Mouse (Mus musculus): ENCODE measurements around the gene Lrfn3. TPM values are rescaled to one million over a fixed set of nuclear protein-coding genes. Genes with fewer than 3 reads are reported as not detected.

Gene Lrfn3
- total RNA-seq, 2 experiments from 2014 or later = 48.1 to 48.2 TPM

GRCm38 (mm10) chr7:30353279-30353822 lies 9.2 kb downstream of the Lrfn3 start:
- DNase-seq (ENCODE audit: extremely low spot score in 1 of 2, low spot score in 2 of 2) = peak; percentile 51 to 60
- intact Hi-C loops (cut with DNase I) = no loop called here

- peak; percentile 63 to 85 for DNase-seq (ENCODE audit: extremely low spot score in 1 of 2, low spot score in 2 of 2)
- intact Hi-C loops (cut with DNase I) = no loop called here
These were observed 14.7 kb downstream of the Lrfn3 start for GRCm38 (mm10) chr7:30347828-30348227.

- DNase-seq (ENCODE audit: extremely low spot score in 1 of 2, low spot score in 2 of 2) = no peak
These were observed 15.8 kb downstream of the Lrfn3 start for GRCm38 (mm10) chr7:30346635-30347379.

GRCm38 (mm10) chr7:30339432-30340109 lies 23.0 kb downstream of the Lrfn3 start:
- intact Hi-C loops (cut with DNase I) = no loop called here
- no peak for DNase-seq (ENCODE audit: extremely low spot score in 1 of 2, low spot score in 2 of 2)

More at GRCm38 (mm10) chr7:30346635-30347379, 15.8 kb downstream of the Lrfn3 start:
- intact Hi-C loops (cut with DNase I) = no loop called here

GRCm38 (mm10) chr7:30336384-30336783 lies 26.2 kb downstream of the Lrfn3 start:
- peak; percentile 90 to 94 for DNase-seq (ENCODE audit: extremely low spot score in 1 of 2, low spot score in 2 of 2)
- intact Hi-C loops (cut with DNase I) = loop anchor here (1.0 kb wide), 1 partner anchor 96 kb away; no protein-coding TSS in a partner anchor

GRCm38 (mm10) chr7:30335688-30336087 lies 26.9 kb downstream of the Lrfn3 start:
- peak in 1 of 2 experiments; percentile 46 for DNase-seq (ENCODE audit: extremely low spot score in 1 of 2, low spot score in 2 of 2)
- intact Hi-C loops (cut with DNase I) = loop anchor here (1.0 kb wide), 1 partner anchor 97 kb away; no protein-coding TSS in a partner anchor

- intact Hi-C loops (cut with DNase I) = no loop called here
- no peak for DNase-seq (ENCODE audit: extremely low spot score in 1 of 2, low spot score in 2 of 2)
These were observed 28.0 kb downstream of the Lrfn3 start for GRCm38 (mm10) chr7:30334563-30334962.

GRCm38 (mm10) chr7:30333436-30333835 lies 29.1 kb downstream of the Lrfn3 start:
- DNase-seq (ENCODE audit: extremely low spot score in 1 of 2, low spot score in 2 of 2) = peak; percentile 88 to 90
- intact Hi-C loops (cut with DNase I) = no loop called here

- intact Hi-C loops (cut with DNase I) = no loop called here
- DNase-seq (ENCODE audit: extremely low spot score in 1 of 2, low spot score in 2 of 2) = no peak
These were observed 29.8 kb downstream of the Lrfn3 start for GRCm38 (mm10) chr7:30332622-30333259.

- intact Hi-C loops (cut with DNase I) = no loop called here
- DNase-seq (ENCODE audit: extremely low spot score in 1 of 2, low spot score in 2 of 2) = peak; percentile 89 to 93
These were observed 30.7 kb downstream of the Lrfn3 start for GRCm38 (mm10) chr7:30331887-30332286.

- DNase-seq (ENCODE audit: extremely low spot score in 1 of 2, low spot score in 2 of 2) = no peak
- intact Hi-C loops (cut with DNase I) = no loop called here
These were observed 34.2 kb downstream of the Lrfn3 start for GRCm38 (mm10) chr7:30328379-30328778.

- no peak for DNase-seq (ENCODE audit: extremely low spot score in 1 of 2, low spot score in 2 of 2)
- intact Hi-C loops (cut with DNase I) = no loop called here
These were observed 35.4 kb downstream of the Lrfn3 start for GRCm38 (mm10) chr7:30327140-30327539.

GRCm38 (mm10) chr7:30326427-30326826 lies 36.1 kb downstream of the Lrfn3 start:
- no peak for DNase-seq (ENCODE audit: extremely low spot score in 1 of 2, low spot score in 2 of 2)
- intact Hi-C loops (cut with DNase I) = no loop called here

GRCm38 (mm10) chr7:30325364-30325763 lies 37.2 kb downstream of the Lrfn3 start:
- intact Hi-C loops (cut with DNase I) = no loop called here

GRCm38 (mm10) chr7:30324300-30324944 lies 38.1 kb downstream of the Lrfn3 start:
- DNase-seq (ENCODE audit: extremely low spot score in 1 of 2, low spot score in 2 of 2) = no peak
- intact Hi-C loops (cut with DNase I) = no loop called here

More at GRCm38 (mm10) chr7:30325364-30325763, 37.2 kb downstream of the Lrfn3 start:
- no peak for DNase-seq (ENCODE audit: extremely low spot score in 1 of 2, low spot score in 2 of 2)

GRCm38 (mm10) chr7:30323795-30324194 lies 38.8 kb downstream of the Lrfn3 start, which contains the start of gene Sdhaf1:
TSS of gene Sdhaf1 (minus strand) at chr7:30323895.
- no peak for DNase-seq (ENCODE audit: extremely low spot score in 1 of 2, low spot score in 2 of 2)
- intact Hi-C loops (cut with DNase I) = no loop called here

- DNase-seq (ENCODE audit: extremely low spot score in 1 of 2, low spot score in 2 of 2) = no peak
- intact Hi-C loops (cut with DNase I) = no loop called here
These were observed 39.7 kb downstream of the Lrfn3 start for GRCm38 (mm10) chr7:30322865-30323264.

- intact Hi-C loops (cut with DNase I) = no loop called here
- DNase-seq (ENCODE audit: extremely low spot score in 1 of 2, low spot score in 2 of 2) = peak; percentile 96 to 99
These were observed 40.3 kb downstream of the Lrfn3 start for GRCm38 (mm10) chr7:30322285-30322667.

All from left cerebral cortex, postnatal 10 days (tissue).